Mouse (Mus musculus) CH12.LX (cell line): Measurements from ENCODE around the gene Rpn1.

Experiments
- BHLHE40 ChIP-seq: IDR thresholded peaks from 2 replicates; pipeline ENCODE4 v1.6.1; 2011; ENCODE audit warnings: mild to moderate bottlenecking, low read depth, low read length, improper control_type of control experiment
- CHD1 ChIP-seq: IDR thresholded peaks from 2 replicates; pipeline ENCODE4 v1.6.1; 2012; ENCODE audit warnings: low read depth, low read length, improper control_type of control experiment, inconsistent platforms
- CTCF ChIP-seq, 2 experiments: IDR thresholded peaks in 1 of 2; conservative IDR thresholded peaks in 1 of 2; 2 replicates each; pipeline ENCODE4 v1.5.1; 2011 to 2012; ENCODE audit warnings: low read depth in 2 of 2, low read length in 2 of 2, improper control_type of control experiment in 1 of 2, inconsistent platforms in 1 of 2, mild to moderate bottlenecking in 1 of 2, moderate library complexity in 1 of 2
- E2F4 ChIP-seq: IDR thresholded peaks from 2 replicates; pipeline ENCODE4 v1.6.1; 2011; ENCODE audit warnings: low read depth, low read length, improper control_type of control experiment; ENCODE audit not compliant: insufficient replicate concordance
- MAX ChIP-seq: IDR thresholded peaks from 2 replicates; pipeline ENCODE4 v1.6.1; 2011; ENCODE audit warnings: low read length, improper control_type of control experiment
- NRF1 ChIP-seq: IDR thresholded peaks from 2 replicates; pipeline ENCODE4 v1.6.1; 2014; ENCODE audit warnings: low read depth, mild to moderate bottlenecking, inconsistent platforms, low read length, improper control_type of control experiment, moderate library complexity
- POLR2A ChIP-seq: IDR thresholded peaks from 2 replicates; pipeline ENCODE4 v1.6.1; 2011; ENCODE audit warnings: low read depth, mild to moderate bottlenecking, improper control_type of control experiment, low read length
- RAD21 ChIP-seq: IDR thresholded peaks from 2 replicates; pipeline ENCODE4 v1.6.1; 2011; ENCODE audit warnings: low read depth, mild to moderate bottlenecking, low read length, improper control_type of control experiment, moderate library complexity
- TBP ChIP-seq: conservative IDR thresholded peaks from 2 replicates; pipeline ENCODE4 v1.6.1; 2011; ENCODE audit warnings: low read depth, low read length, improper control_type of control experiment
- UBTF ChIP-seq: IDR thresholded peaks from 2 replicates; pipeline ENCODE4 v1.6.1; 2012; ENCODE audit warnings: low read depth, mild to moderate bottlenecking, inconsistent platforms, low read length, improper control_type of control experiment, moderate library complexity
- USF1 ChIP-seq: IDR thresholded peaks from 2 replicates; pipeline ENCODE4 v1.6.1; 2014; ENCODE audit warnings: low read depth, mild to moderate bottlenecking, inconsistent platforms, low read length, improper control_type of control experiment
- ZC3H11A ChIP-seq: IDR thresholded peaks from 2 replicates; pipeline ENCODE4 v1.6.1; 2012; ENCODE audit warnings: low read depth, mild to moderate bottlenecking, inconsistent platforms, low read length, improper control_type of control experiment

DNA sequence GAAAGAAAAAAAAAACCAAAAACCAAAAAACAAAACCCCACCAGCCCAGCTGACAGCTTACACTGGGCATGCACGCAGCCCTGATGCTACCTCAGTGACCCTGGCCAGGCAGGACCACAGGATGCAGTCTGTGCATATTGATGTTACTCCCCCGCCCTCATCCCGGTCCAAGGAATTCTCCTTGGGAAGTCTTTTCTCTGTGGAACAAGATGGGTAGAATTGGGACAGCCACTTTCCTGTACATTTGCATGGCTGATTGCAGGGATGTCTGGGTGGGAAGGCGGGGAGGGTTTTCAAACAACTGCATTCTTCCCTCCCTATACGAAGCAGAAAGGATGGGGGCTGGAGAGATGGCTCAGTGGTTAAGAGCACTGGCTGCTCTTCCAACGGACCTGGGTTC, 68.7 kb downstream of the Rpn1 start:
- TF ChIP-seq POLR2A (no peak), MAX (no peak), TBP (no peak), CTCF (conservative IDR thresholded peaks at IDR 0.05 in 1 of 2, IDR thresholded peaks at IDR 0.05 in 1 of 2; ENCODE audit: low read depth in 2 of 2, low read length in 2 of 2) (no peak), E2F4 (no peak), UBTF (no peak), RAD21 (no peak), USF1 (no peak), NRF1 (no peak), BHLHE40 (no peak), ZC3H11A (no peak), CHD1 (no peak)
